Mouse (Mus musculus) retina, embryonic 14.5 days (tissue): ENCODE measurements around the gene Tpx2.

Experiments used
- DNase-seq: peaks from one replicate; pipeline ENCODE4 v3.0.0-alpha.2; 2015; ENCODE audit warnings: low spot score

The Tpx2 gene

DNA sequence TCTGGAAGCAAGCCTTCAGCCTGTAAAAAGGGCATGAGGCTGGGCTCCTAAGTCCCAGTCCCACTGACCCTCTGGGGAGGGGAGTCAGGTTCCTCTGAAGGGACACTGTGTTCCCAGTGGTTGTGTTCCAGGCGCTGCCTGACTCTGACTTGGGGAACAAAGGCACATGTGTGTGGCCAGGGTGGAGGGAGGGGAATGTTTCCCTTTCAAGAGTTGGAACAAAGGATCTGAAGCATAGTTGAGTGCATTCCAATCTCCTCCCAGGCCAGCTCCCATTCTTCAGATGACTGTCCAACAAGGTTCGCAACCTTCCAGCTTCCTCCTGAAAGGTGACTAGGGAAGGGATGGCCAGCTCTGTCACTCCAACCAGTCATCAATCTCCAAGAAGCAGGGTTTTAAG lies 27.4 kb upstream of the Tpx2 start:
- DNase-seq: peak; percentile 46

DNA sequence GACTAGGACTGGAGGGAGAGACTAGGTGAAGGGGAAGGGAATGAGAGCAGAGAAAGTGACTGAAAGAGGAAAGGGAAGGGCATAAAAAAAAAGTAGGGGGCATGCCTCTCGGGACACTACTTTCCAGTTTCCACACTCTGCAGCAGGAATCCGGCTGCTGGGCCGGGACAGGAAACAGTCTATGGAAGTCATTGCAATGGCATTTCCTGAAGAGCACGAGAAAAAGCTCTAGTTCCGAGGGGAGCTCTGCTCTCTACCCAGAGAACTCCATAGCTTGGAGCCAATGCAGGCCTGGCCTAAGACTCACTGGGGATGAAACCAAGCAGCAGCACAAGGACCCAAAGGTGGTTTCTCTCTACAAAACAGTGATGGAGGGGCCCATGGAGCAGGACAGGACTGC lies 26.7 kb upstream of the Tpx2 start:
- DNase-seq: no peak

DNA sequence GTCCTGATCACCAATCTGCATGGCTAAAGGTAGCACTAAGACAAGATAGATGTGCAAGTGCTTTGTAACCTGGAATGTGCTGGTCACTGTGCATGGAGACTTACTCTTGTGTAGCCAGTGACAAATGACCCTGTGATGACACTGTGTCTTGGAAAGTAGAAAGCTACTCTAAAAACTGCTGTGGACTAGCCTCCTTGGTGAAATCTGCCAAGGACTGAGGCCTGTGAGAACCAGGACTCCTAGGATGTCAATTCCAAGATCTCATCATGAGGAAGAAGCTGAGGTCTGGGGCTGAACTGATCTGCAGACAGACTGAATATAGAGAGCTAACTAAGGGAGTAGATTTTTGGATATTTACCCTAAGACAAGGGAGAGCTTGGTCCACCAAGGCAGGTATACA lies 26.2 kb upstream of the Tpx2 start:
- DNase-seq: no peak

DNA sequence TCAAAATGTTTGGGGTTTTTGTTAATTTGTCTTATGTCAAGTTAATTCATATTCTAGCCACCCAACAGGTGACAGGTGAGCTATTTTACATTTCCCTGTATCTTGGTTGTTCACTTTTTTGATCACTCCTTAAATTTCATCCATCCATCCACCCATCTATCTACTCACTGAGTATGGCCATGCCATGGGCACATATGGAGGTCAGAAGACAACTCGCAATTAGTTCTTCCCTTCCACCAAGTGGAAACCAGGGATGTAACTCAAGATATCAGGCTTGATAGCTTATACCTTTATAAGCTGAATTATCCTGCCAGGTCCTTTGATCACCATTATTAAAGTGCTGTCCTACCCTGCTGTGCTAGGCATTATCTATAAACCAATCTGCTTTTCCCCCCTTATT lies 24.0 kb upstream of the Tpx2 start:
- DNase-seq: no peak

DNA sequence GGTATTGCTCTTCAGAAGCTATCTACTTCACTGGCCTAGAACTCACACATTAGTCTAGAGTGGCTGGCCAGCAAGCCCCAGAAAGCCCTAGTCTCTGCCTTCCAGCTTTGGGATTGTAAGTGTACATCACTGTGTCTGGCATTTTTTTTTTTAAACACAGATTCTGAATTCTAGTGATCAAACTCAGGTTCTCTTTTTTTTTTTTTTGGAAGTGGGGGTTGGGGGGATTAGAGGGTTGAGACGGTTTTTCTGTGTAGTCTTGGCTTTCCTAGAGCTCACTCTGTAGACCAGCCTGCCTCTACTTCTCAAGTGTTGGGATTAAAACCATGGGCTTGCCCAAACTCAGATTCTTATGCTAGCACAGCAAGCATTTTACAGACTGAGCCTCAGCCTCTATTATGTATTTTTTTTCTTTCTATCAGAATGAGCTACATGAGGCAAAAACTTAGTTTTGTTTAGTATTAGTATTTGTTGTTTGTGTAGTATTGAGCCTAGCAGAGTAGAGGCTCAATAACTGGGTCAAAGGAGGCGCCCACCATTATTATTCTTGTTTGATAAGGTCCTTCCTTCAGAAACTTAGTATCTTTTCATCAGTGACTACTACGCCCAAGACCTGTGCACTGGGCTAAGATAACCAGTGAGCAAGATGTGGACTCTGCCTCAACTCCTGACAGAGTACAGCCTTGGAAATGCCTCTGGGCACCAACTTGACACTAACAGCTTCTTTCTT lies 23.2 kb upstream of the Tpx2 start:
- no peak for DNase-seq

DNA sequence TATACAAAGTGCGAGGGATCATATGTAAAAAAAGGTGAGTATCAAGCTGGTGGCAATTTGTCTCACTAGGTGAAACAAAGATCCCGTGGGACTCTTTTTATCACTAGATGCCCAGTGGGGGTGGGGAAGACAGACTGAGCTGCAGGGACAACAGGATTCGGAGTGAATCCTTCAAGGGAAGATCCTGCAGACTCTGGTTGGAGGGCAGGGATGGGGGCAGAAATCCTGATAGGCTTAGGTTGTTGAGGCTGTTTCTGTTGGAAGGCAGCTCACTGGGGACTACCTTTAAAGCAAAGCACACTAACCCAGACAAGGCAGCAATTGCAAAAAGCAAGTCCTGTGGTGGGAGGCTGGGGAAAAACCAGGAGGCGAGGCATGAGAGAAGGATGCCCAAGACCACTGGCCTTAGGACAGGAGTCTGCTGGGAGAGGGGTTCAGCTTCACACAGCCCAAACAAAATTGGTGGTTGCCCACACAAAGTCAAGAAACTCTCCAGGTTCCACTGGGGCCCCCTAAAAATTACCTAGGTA lies 22.5 kb upstream of the Tpx2 start:
- DNase-seq: no peak

DNA sequence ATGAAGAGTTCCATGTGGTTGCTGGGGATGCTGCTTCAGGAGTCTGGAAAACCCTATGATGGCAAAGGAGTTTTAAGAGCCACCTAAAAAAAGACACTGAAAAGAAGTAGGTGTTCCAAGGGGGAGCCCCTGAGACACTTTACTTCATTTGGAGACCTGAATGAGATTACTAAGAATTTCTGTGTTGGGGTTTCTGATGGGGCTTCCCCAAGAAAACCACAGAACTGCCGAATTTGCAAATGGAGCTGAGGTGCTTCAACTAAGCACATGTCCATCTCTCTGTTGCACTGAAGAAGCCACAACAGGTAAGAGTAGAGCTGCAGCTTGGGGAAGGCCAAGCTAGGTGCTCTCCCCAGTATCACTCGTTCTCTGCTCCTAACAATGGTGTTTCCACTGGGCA lies 22.1 kb upstream of the Tpx2 start:
- no peak for DNase-seq

DNA sequence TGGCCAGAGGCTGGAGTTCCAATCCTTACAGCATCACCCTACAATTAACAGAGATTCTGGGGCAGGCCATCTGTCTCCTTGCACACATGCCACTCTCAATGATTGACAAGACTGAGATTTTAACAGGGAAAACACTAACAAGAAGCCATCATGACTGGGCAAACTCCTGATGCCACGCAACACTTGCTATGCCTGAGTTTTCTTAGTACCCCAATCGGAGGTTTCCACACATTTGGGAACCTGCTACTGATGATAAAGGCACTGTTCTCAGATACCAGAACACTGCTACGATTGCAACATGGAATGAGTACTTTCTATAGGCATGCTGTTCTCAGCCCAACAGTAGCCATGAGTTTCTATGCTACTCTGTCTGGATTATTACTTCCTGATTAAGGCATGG lies 21.3 kb upstream of the Tpx2 start:
- no peak for DNase-seq

DNA sequence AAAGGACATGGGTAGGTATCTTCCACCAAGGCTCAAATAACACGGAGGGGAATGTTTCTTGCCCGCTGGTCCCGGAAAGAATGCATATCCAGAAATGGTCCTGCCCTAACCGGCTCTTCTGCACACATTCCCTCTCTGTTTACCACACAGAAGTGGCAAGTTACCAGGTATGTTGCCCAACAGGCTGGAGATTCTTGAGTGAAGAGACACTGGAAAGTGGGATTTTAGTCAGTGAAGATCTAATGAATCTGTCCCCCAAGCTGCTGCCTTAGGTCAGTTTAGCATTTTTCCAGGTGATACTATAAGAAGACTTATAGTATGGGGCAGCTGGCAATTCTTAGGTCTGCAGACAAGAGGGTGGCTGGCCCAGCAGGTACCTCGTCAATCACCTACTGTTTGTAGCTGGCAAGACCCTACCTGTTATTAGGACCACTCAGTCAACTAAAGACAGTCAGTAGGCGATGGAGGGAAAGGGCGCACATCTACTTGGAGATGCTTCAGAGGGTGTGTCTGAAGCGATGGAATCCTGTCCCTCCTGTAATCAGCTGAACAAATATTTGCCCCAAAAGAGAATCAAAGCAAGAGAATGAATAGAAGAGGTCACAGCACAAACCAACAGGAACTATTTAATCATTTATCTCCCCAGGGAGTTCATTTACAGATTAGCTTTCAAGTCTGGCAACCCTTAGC lies 20.3 kb upstream of the Tpx2 start:
- DNase-seq: no peak

DNA sequence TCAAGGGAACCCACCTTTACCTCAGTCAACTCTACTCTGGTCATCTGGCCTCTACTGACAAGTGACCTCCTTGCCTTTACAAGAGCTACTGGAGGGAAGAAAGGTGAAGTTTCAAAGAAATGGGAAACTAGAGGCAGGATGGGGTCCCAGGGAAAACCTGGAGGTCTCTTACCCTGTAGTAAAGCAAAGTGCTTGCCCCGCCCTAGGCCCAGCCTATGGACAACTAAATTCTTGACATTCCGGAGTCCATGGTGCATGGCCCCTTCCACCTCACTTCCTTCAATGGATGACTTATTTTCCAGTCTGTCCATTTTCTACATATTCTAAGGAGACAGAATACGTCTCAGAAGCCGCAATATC lies 19.8 kb upstream of the Tpx2 start:
- no peak for DNase-seq

DNA sequence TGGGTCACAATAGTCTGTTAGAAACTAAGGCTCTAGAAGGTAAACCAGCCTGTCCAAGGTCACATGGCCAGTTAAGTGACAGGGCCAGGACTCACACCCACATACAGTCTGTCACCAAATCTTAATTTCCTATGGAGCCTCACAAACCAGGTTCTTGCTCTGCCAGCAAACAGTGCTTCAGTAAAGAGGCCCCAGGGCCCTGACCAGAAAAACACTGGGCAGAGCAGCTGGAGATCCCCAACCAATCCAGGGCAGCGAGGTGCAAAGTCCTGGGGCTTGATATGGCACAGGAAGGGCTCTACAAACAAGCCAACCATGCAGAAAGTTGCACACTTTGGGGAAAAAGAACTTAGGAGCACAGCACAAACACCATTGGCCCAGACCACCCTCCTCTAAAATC lies 19.2 kb upstream of the Tpx2 start:
- DNase-seq: no peak

DNA sequence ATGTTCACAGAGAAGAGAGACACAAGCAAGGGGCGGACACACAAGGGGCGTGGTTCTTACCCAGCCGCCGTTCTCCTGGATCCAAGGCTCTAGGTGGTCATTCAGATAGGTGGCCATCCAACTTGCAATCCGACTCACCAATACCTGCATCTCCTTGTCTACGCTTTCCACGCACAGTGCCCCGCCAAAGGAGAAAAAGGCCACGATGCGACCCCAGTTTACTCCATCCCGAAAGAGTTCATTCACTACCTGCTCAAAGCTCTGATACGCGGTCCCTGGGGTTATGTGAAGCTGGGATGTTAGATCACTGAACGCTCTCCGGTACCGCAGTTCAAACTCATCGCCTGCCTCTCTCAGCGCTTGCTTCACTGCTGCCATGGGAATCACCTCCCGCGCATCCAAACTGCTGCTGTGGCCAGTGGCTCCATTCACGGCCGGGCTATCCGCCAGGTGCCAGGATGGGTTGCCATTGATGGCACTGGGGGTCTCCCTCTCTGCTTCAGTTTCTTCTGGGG lies 18.3 kb upstream of the Tpx2 start:
- no peak for DNase-seq

DNA sequence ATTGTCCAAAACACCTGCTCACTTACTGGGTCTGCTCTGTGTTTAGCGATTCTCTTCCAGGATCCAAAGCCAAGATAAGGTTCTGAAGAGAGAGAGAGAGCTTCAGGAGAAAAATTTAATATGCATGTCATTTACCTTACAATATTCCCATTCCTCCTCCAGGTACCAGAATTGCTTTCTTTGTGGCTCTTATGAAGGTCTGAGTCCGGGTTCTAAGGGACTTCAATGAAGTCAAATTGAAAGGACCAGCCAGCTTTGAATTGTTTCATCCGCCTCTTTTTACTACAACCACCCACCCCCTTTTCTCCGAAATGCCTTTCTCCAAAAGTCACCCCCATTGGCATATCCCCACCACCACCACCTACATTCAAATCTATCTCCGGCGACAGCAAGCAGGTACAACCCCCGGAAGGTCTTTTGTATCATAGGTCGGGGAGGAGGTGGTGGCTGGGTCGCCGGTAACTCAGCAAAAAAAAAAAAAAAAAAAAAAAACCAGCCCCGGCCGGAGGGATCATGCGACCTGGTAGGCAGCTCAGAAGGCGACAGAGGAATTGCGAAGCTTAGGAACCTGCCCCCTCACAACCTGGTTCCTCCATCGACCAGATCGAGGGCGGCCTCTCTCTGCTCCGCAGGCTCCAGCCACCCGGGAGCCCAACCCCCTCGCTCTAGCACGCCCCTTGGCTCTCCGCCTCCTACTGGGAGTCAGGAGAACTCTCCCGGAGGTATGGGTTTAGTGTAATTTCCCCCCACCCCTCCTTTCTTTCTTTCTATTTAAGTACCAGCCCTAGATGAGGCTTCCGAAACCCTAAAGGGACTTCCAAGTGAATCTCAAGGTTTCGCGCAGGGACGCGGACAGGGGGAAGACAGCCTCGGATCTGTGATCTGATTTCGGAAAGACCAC lies 17.5 kb upstream of the Tpx2 start:
- DNase-seq: peak; percentile 87

DNA sequence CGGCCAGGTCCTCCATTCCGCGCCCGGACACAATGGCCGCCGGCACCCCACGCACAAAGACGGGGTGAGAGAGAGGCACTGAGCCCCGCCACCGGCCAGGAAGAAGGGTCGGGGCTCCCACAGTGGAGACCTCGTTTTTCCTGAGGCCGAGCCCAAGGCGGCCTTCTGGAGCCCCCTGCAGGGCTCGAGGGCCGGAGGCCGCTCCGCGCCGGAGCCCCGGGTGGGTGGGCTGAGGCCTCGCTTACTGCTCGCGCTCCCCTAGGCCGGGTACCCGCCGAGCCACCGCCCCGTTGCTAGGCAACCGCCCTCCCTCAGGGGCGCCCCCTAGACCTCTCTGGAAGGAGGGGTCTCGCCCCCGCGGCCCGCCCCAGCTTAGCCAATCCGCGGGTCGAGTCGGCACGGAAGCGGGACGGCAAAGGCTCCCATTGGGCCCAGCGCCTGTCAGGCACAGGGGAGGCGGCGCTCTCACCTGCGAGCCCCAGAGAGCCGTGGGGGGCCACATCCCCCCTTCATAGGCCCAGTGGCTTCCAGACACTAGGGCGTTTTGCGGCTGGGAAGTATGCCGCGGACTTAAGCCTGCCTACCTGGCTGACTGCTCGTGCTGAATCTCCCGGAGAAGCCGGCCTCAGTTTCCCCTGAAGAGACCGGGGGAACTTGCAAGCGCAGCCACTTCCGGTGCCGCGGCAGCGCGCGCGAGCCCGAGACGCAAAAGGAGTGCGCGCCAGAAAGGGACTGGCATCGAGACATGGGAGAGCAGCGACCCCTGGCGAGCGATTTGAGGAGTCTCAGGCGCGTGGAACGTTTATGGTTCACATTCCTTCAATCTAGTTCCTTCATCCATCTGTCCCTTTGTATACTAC lies 16.5 kb upstream of the Tpx2 start, which contains the start of gene Bcl2l1:
TSS of gene Bcl2l1 (minus strand) at position 710 of the 860 bp plus-strand sequence.
- DNase-seq: peak; percentile 99

DNA sequence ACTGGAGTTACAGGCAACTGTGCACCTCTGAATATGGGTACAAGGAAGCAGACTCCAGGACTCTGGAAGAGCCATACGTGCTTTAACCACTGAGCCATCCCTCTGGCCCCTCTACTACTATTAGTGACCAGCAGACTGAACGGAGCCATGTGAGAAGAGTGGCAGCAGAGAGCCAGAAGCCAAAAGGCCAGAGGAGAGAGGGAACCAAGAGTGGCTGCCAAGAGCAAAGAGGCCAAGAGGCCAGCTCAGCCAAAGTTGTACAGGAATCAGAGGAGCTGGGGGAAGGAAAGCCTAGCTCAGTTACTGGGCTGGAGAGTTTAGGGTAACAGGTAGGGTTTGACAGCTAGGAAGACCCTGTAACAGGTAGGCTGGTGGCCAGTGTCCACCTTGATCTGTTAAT lies 8.5 kb upstream of the Tpx2 start:
- no peak for DNase-seq

DNA sequence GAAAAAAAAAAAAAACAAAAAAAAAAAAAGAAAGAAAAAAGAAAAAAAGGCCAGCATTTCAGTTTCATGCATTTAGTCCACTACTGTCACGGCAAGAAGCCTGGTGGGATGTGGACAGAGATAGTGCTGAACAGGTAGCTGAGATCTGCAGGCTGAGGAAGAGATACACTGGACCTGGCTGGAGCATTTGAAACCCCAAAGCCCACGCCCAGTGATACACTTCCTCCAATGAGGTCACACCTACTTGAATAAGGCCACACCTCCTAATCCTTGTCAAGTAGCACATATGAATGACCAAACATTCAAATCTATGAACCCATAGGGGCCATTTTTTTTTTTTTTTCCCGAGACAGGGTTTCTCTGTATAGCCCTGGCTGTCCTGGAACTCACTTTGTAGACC lies 5.0 kb upstream of the Tpx2 start:
- no peak for DNase-seq

DNA sequence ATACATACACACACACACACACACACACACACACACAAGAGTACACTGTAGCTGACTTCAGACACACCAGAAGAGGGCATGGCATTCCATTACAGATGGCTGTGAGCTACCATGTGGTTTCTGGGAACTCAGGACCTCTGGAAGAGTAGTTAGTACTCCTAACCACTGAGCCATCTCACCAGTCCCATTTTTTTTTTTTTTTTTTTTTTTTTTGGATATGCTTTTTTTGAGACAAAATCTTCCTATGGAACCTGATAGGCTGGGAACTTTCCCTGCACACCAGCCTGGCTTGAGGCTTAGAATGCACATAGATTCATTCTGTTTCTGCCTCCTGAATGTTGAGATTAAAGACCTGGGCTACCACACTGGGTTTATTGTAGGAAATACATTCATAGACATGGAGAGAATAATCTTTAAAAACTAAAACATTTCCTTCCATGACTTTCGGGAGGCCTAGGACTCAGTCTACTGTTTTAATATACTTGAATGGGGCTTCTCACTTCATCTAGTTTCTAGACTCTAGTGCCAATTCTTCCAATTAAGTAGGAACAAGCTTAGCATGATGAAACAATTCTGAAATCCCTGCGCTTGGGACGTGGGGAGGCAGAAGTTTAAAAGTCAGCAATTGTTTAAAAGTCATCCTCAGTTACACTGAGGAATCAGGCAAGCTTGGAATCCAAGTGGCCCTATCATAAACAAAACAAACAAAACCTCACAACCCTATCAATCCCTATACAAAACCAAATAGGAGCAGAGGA lies 528 bp upstream of the Tpx2 start:
- no peak for DNase-seq

DNA sequence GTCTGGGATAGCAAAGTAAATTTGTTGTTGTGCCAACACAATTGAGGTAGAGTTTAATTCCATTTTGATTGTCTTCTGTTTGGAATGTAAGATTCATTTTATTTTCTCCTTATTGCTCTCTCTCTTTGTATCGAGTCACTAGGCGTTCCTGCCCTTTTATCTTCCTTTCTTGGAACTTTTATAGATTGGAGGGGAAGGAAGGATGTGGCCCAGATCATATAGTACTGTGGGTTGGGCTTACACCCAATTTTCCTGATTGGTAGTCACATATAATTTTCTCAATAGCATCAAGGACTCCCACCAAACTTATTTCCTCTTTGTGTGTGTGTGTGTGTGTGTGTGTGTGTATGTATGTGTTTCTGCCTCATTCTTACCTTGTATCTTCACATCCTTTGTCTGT lies 702 bp downstream of the Tpx2 start:
- no peak for DNase-seq

DNA sequence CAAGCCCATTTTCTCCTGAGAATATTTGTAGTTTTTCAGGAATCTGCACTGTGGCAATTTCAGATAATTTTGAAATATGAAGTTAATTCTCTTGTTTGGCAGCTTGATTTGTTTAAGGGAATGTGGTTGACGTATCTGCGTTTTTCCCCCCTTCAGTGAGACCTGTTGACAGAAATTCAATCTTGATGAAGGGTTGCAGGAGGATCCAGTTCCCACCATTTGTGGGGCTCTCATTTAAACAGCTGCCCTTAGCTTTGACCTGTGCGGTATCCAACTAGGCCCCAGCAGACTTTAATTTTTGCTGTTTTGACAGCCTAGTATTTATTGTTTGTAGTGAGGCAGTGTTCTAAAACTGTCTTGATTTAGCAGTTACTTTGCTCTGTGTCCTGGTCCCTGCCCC lies 11.7 kb downstream of the Tpx2 start:
- no peak for DNase-seq

DNA sequence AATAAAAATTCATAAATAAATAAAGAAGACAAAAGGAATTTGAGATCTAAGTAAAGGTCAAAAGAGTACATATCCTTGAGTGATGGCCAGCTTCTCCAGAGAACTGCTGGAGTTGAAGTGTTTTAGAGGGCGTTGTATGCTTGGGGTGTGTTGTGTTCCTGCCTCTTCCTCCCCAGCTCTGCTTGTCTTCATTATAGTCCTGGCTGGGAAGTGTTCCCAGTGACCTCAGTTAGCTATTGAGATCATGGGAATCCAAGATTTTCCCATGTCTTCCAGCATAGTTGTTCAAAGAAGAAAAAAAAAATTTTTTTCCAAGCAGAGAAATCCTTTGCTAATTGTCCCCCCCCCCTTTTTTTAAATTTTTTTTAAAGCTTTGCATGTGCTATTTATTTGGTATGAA lies 14.1 kb downstream of the Tpx2 start:
- DNase-seq: no peak

DNA sequence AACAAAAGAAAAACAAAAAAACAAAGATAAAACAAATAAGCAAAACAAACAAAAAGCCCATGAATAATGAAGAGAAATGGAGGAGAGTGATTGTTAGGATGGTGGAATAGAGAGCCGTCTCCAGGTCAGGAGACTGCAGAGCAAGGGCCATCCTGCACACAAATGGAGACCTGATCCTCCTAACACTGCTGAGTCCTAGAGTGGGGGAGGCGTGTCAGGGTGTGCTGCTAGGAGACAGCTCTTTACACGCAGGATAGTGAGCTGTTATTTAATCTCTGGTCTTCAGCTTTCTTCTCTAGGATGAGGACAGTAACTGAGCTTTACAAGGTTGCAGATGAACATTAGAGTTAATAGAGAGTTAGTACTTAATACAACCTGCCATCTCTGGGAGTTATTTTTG lies 14.9 kb downstream of the Tpx2 start:
- no peak for DNase-seq
